Mouse (Mus musculus): Measurements from ENCODE around the gene Itln1. TPM values are rescaled to one million over a fixed set of nuclear protein-coding genes. Genes with fewer than 3 reads are reported as not detected.

The Itln1 gene
- polyA plus RNA-seq, 1 experiment from 2014 or later = 1.0 TPM

- ChIA-PET CTCF (interaction anchor here (0.8 to 3.1 kb wide), 6 partner anchors 8 to 115 kb away, joined by 3 to 11 read pairs (median 6); no protein-coding TSS in a partner anchor), POLR2A (interaction anchor here (0.6 kb wide), 1 partner anchor 35 kb away, joined by 4 read pairs; no protein-coding TSS in a partner anchor)
- in situ Hi-C loops (cut with MboI; ENCODE audit: low pct_unique_long_range_greater_than_20kb) = loop anchor here (10.0 kb wide), 1 partner anchor 357 kb away; the partner anchor contains the start of gene Cfap126
- H3K27me3 ChIP-seq = no peaks in the 10 kb centered on the region
- DNase-seq (ENCODE audit: low read depth, low spot score) = no peak
- no peak for ATAC-seq
- TF ChIP-seq CTCF (IDR thresholded peaks at IDR 0.05) = no peak
Measured at GRCm38 (mm10) chr1:171471452-171471851, 63.6 kb downstream of the Itln1 start.

DNA sequence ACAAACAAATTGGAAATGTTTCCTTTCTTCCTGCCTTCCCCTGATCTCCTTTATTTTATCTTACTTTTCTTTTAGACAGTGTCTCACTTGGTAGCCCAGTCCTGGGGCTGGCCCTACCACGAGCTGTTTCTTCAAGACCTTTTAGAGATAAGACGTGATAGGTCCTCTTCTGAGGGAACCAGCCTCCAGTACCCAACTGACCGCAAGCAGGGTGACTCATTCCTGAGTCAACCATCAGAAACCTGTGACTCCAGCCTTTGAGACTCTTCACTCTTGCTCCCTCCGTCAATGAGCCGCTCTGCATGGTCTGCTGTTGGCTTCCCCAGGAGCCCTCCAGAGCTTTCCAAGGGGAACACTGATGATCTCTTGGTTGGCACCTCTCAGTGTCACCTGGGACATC, 64.2 kb downstream of the Itln1 start:
- ChIA-PET POLR2A (no interaction called here), CTCF (interaction anchor here (0.8 to 3.1 kb wide), 11 partner anchors 8 to 114 kb away, joined by 3 to 11 read pairs (median 4); partner anchors contain the start of genes F11r and Klhdc9)
- ATAC-seq (peak; percentile 96), DNase-seq (ENCODE audit: low read depth, low spot score) (peak; percentile 43)
- no peak for TF ChIP-seq CTCF (IDR thresholded peaks at IDR 0.05)
- in situ Hi-C loops (cut with MboI; ENCODE audit: low pct_unique_long_range_greater_than_20kb) = loop anchor here (10.0 kb wide), 1 partner anchor 356 kb away; the partner anchor contains the start of gene Cfap126
- no peaks in the 10 kb centered on the region for H3K27me3 ChIP-seq

- peak; percentile 25 for DNase-seq (ENCODE audit: low read depth, low spot score)
- peak; percentile 96 for TF ChIP-seq CTCF (IDR thresholded peaks at IDR 0.05)
- ATAC-seq = peak; percentile 64
- in situ Hi-C loops (cut with MboI; ENCODE audit: low pct_unique_long_range_greater_than_20kb) = loop anchor here (10.0 kb wide), 1 partner anchor 356 kb away; the partner anchor contains the start of gene Cfap126
- POLR2A ChIA-PET = no interaction called here
- H3K27me3 ChIP-seq = no peaks in the 10 kb centered on the region
- CTCF ChIA-PET = interaction anchor here (0.8 to 3.1 kb wide), 14 partner anchors 8 to 149 kb away, joined by 3 to 11 read pairs (median 4); partner anchors contain the start of genes F11r and Klhdc9
Measured at GRCm38 (mm10) chr1:171470371-171470871, 64.7 kb downstream of the Itln1 start.

GRCm38 (mm10) chr1:171469678-171470077, 65.4 kb downstream of the Itln1 start:
- TF ChIP-seq CTCF (IDR thresholded peaks at IDR 0.05) = no peak
- no peak for ATAC-seq
- POLR2A ChIA-PET = interaction anchor here (0.8 kb wide), 1 partner anchor 10 kb away, joined by 3 read pairs; no protein-coding TSS in a partner anchor
- in situ Hi-C loops (cut with MboI; ENCODE audit: low pct_unique_long_range_greater_than_20kb) = loop anchor here (10.0 kb wide), 1 partner anchor 355 kb away; the partner anchor contains the start of gene Cfap126
- CTCF ChIA-PET = interaction anchor here (0.7 to 3.1 kb wide), 17 partner anchors 8 to 148 kb away, joined by 3 to 11 read pairs (median 4); partner anchors contain the start of genes F11r and Klhdc9
- H3K27me3 ChIP-seq = no peaks in the 10 kb centered on the region
- no peak for DNase-seq (ENCODE audit: low read depth, low spot score)

Other genes starting within 250 kb of the Itln1 start
- 64.9 TPM for gene Usp21, start 247.3 kb downstream of the Itln1 start, polyA plus RNA-seq (2021)
- 117 TPM for gene Ufc1, start 240.3 kb downstream of the Itln1 start, polyA plus RNA-seq (2021)
- gene Dedd, start 206.1 kb downstream of the Itln1 start, polyA plus RNA-seq (2021) = 55.0 TPM
- gene Nit1, start 189.6 kb downstream of the Itln1 start, polyA plus RNA-seq (2021) = 74.1 TPM
- 164 TPM for gene Pfdn2, start 189.6 kb downstream of the Itln1 start, polyA plus RNA-seq (2021)
- not detected for gene Klhdc9, start 174.5 kb downstream of the Itln1 start, polyA plus RNA-seq (2021)
- gene Nectin4, start 165.2 kb downstream of the Itln1 start, polyA plus RNA-seq (2021) = 0.04 TPM
- not detected for gene Arhgap30, start 146.3 kb downstream of the Itln1 start, polyA plus RNA-seq (2021)
- gene Usf1, start 124.0 kb downstream of the Itln1 start, polyA plus RNA-seq (2021) = 106 TPM
- 1.2 TPM for gene Tstd1, start 116.4 kb downstream of the Itln1 start, polyA plus RNA-seq (2021)
- 33.8 TPM for gene F11r, start 97.8 kb downstream of the Itln1 start, polyA plus RNA-seq (2021)
- 5.5 TPM for gene Alyref2, start 31.8 kb downstream of the Itln1 start, polyA plus RNA-seq (2021)
- gene Cd244a, start 23.9 kb upstream of the Itln1 start, polyA plus RNA-seq (2021) = not detected
- gene Ly9, start 72.1 kb upstream of the Itln1 start, polyA plus RNA-seq (2021) = not detected
- gene Slamf7, start 117.7 kb upstream of the Itln1 start, polyA plus RNA-seq (2021) = not detected
- not detected for gene Cd48, start 146.7 kb upstream of the Itln1 start, polyA plus RNA-seq (2021)
- gene Slamf1, start 231.8 kb upstream of the Itln1 start, polyA plus RNA-seq (2021) = 0.01 TPM